Mouse (Mus musculus): ENCODE results near the gene Dph1.

Dph1 gene

DNA sequence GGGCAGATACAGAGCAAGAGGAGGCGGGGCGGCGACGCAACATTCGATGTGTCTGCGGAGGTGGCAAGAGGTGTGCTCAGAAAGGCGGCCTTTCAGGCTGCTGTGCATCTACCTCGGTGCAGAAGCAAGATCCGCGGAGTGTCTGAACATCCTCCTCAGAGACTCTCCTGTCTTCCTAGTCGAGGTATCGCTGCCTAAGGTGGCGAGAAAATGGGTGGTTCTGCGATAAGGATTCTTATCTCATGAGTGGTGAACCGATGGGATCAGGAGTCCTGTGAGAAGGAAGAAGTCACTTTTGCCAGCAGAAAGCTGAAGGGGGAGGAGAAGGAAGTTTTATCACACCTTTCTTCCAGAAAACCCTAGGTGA is 17.3 kb downstream of the Dph1 start:
- DNase-seq (ENCODE audit: low read depth, low spot score): no peak

DNA sequence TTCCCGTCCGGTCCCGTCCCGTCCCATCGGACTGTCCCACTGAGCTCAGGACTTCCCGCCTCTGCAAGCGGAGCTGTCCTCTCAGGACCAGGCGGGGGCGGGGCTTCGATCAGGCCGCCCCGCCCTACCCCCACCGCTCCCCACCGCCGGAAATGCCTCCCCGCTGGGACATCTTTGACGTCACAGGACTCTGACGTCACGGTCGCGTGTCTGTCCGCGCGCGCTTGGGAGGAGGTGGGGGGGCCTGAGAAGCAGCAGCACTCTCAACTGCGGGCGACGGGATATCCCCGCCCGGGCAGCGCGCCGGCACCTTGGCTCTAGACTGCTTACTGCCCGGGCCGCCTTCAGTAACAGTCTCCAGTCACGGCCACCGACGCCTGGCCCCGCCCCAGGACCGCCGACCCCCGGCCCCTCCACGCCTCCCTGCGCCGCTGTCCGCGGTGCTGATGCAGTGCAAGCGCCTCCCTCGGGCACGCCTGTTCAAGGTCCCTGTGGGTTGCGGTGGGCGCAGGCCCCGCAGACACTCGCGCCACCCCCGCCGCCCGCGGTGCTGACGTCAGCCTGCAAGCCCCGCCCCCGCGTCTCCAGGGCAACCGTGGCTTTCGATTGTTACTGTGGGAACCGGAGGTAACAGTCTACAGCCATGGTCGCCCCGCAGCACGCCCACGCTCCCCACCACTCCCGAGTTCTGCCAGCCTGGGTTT is 17.8 kb downstream of the Dph1 start:
- peak; percentile 94 for DNase-seq (ENCODE audit: low read depth, low spot score)

DNA sequence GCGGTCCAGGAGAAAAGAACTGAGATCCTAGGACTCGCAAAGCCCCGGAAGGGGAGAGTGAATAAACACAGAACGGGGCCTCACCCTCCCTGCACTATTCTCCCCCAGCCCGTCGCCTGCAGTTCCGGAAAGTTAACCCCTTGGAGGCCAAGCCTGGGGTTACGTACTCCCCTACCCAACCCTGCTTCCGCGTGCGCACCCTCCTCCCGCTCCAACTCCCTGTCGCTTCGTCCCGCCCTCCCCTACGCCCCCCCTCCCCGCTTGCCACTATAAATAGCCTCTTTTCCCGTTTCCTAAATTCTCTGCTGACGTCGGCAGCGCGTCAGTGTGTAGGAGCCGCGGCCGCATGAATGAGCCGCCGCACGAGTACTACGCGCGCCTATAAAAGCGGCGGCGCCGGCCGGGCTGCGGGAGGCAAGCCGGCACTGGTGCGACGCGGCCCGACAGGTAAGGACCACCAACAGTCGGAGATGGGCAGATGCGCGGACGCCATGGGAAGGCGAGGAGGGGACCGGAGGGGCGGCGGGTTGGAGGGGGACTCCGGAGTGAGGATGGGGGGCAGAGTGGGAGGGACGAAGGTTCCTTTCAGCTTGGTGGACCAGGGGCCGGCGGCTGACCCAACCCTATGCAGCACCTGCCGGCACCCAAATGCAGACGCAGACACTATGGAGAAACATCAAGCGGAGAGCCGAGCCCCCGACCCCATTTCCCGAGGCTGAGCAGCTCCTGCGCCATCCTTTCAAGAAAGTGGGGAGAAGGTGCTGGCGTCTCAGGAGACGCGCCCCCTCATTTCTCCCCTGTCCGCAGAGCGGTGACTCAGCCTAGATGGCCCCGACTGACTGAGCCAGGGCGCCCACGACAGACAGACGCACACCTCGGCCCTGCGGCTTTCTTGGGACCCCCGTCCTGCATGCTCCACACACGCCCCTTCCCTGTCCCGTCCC is 18.6 kb downstream of the Dph1 start:
- DNase-seq (ENCODE audit: low read depth, low spot score): peak; percentile 91

DNA sequence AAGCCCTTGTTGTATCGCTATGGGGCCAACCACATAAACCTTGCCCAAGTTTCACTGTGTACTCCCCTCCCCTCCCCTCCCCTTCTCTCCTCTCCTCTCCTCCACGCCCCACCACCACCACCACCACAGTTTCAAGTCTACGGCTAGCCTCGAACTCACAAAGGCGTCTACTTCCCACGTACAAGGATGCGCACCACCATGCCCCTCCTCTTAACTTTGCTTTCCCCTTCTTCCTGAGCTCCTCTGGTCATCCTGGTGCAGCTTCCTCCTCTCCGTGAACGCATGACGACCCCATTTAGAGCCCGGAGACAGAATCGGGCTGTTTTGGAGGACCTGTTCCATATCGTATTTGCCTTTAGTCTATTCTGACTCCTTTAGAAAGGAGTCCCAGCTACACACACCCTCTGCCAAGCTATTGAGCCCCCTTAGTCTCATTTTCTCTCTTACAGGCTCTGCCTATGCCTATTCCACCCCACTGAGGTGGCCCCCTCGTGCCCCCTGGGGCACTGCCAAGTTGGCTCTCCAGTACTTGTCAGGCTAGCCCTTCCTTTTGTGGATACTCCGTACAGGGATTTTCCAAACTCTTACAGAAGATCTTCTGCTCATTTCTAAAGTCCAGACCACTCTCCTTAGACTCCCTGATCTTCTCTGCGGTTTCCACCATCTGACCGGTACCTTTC is 19.7 kb downstream of the Dph1 start:
- no peak for DNase-seq (ENCODE audit: low read depth, low spot score)

DNA sequence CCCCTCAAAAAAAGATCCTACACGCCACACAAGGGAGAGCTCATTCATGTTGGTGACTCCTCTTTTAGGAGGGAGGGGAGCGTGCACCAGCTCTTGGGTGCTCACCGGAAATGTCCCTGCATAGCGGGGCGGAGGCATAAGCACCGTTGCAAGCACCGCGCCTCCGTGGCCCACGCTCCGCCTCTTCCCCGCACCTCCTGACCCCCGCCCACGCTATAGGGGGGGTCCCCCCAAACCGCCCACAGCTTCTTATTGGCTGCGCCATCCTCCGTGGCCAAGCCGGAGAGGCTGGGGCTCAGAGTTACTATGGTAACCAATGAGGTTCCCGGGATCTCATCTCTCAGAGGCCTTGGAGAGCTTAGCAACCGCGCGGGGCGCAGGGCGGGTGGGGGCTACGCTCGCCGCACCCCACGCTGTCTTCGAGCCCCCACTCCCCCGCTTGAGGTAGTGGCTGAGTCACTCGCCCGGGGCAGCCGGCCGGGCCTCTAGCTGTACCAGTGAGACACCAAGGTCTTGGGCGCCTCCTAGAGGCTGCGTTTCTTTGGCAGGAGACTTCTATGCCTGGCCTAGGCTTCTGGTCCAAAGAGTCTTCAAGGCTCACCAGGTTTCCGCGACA is 20.8 kb downstream of the Dph1 start:
- peak; percentile 97 for DNase-seq (ENCODE audit: low read depth, low spot score)

DNA sequence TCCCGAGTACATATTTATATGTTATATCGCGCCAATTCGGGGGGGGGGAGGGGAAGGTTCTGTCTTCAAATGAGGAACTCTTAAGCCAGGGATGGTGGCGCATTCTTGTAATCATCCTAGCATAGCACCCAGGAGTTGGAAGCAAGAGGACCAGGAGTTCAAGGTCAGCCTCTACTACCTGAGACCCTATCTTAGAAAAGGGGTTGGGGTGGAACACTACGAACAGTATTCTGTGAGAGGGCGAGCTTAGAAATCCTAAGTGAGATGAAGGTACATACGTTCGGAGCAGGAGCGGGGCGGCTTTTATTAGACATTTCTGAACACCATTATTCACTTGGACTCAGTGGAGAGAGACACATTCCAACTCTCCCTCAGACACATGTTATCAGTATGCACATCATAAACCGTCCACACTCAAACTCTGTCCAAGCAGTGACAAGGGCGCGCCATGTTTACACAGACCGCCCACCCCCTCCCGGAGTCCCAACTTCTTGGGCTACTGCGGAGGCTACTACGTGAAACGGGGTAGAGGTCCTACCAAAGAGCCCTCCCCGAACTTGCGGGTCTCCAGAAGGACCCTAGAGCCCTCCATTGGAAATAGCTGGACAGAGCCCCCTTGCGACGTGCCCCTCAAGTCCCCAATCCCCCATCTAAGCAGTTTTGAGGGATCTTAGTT is 21.5 kb downstream of the Dph1 start, which contains the start of gene Hic1:
Gene Hic1 (minus strand): TSS at position 115 of the 676 bp plus-strand sequence.
- peak; percentile 32 for DNase-seq (ENCODE audit: low read depth, low spot score)

- peak; percentile 81 for DNase-seq (ENCODE audit: low read depth, low spot score)
Observed at GRCm38 (mm10) chr11:75168590-75169361, 22.3 kb downstream of the Dph1 start.

DNA sequence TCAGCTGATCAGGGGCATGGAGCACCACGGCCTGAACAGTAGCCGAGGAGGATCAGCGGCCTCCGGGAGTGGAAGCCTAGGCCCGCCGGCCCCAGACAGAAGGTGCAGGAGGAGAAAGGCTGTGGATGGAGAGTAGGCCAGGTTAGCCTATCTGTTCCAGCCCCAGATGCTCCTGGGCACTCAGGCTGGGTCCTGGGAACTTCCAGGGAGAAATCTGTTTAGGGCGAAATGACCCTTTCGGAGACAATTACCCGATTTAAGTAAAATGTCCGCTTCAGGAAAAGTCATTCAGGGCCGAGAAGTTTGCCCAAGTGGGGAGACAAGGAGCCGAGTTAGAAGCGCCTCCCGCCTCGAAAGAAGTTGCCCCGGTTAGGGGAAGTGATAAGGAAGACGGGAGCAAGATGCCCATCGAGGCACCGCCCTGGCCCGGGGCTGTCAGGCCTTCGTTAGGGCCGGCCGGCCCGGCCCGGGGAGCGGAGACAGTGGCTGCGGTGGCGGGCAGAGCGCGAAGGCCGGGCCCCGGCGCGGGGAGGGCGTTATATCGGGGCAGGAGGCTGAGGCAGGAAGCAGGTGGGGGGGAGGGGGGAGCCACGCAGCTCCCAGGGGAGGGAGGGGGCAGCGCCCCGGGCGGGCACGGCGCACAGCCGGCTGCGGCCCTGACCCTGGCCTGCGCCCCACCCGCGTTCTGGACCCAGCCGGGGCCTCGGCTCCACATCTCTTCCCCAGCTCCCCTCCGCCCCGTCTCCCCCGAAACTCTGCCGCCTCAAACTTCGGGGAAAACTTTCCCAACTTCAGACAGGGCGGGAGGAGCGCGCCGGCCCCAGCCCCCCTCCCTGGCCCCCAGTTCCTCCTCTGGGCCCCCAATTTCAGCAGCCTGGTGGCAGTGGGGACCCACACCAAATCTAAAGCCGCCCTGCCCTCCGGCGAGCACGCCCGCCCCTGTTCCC is 23.1 kb downstream of the Dph1 start:
- DNase-seq (ENCODE audit: low read depth, low spot score): no peak

DNA sequence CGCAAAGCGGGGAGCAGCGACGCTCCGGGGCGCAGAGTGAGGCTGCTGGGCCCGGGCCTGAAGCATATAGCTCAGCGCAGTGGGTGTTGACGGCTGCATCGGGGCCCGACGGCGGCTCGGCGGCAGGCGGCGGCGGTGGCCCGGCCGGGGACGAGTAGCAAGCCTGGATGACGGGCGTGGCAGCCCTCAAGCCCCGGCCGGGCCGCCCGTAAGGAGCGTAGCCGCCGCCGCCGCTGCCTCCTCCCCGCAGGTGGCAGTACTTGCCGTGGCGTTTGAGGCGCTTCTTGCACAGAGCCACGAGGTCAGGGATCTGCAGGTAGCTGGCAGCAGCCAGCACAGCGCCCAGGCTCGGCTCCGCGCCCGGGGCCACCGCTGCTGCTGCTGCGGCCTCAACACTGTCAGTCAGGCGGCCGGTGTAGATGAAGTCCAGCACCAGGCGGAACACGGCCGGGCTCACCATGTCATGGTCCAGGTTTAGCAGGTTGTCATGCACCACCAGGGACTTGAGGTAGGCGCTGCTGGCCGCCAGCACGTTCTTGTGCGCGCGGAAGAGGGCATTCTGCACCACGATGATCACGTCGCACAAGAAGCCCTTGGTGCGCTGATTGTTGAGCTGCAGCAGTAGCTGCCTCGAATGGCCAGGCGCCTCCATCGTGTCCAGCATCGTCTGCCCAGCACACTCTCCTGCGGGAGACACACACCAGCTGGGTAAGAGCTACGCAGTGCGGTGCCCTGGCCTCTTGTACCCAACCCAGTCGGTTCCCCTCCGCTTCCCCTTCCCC is 24.0 kb downstream of the Dph1 start:
- DNase-seq (ENCODE audit: low read depth, low spot score): no peak

- no peak for DNase-seq (ENCODE audit: low read depth, low spot score)
Observed at GRCm38 (mm10) chr11:75166193-75166842, 24.7 kb downstream of the Dph1 start.

- DNase-seq (ENCODE audit: low read depth, low spot score): peak; percentile 80
Observed at GRCm38 (mm10) chr11:75165441-75166192, 25.4 kb downstream of the Dph1 start.

- DNase-seq (ENCODE audit: low read depth, low spot score): no peak
Observed at GRCm38 (mm10) chr11:75164750-75165149, 26.3 kb downstream of the Dph1 start.

GRCm38 (mm10) chr11:75164051-75164450 is 27.0 kb downstream of the Dph1 start:
- DNase-seq (ENCODE audit: low read depth, low spot score): no peak

GRCm38 (mm10) chr11:75163379-75163778 is 27.7 kb downstream of the Dph1 start:
- no peak for DNase-seq (ENCODE audit: low read depth, low spot score)

DNA sequence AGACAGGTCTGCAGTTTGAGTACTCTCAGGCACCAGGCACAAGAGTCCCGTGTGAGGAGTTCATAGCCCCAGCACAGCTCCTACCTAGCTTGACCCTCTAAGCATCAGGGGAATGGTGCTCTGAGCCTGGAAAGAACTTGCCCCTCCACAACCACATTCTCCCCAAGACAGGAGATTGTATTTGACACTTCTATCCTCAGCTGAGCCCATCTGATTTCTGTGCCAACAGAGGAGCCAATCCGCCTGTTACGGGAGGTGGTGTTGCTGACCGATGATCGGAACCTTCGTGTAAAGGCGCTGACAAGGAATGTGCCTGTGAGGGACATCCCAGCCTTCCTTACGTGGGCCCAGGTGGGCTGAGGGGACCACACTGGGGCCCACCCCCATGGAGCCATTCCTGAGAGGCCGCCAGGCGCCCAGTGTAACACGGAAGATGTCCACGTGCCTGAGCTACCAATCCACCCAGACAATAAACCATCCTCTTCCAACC is 28.4 kb downstream of the Dph1 start:
- no peak for DNase-seq (ENCODE audit: low read depth, low spot score)

DNA sequence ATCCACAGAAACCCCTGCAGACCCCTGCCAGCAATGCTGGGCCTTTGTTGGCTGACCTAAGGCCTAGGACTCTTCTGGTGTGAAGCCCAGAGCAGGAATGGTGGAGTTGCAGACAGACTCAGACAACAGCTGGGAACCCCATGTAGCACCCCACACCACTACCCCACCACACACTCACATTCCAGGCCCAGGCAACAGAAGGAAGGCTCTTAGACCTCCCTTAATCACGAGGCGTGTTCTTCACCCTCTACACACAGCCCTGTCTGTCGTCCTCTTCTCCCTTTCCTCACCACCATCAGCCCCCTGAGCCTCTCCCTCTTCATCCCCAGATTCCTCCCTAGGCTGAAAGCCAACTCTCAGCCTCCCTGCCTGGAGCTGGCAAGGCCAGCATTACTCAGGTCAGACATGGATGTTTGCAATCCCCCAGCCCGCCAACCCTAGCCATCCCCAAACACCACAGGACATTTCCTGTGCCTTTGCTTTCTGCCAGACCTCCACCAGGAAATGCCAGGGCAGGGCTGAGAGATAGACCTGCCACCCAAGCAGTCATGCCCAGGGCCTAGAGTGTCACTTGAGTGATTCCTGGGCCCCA is 29.5 kb downstream of the Dph1 start:
- no peak for DNase-seq (ENCODE audit: low read depth, low spot score)

DNA sequence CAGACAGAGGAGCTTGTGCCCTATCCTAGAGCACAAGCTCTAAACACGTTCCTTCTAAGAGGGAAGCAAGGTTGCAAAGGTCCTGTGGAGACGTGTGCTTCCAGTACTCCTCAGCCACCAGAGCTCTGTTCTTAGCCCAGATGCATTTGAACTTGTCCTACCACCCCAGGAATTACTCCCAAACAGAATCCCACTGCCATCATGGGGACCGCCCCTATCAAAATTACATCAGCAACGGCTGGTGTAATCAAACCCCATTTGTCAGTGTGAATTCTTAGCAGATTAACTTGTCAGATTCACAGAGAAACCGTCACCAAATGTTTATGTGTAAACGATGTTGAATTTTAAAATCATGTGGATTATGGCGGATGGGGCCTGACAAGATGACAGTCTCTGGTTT is 30.1 kb downstream of the Dph1 start:
- DNase-seq (ENCODE audit: low read depth, low spot score): no peak
